Mouse (Mus musculus) heart, postnatal 0 days (tissue): ENCODE measurements around the gene Sept1.

Experiments
- CTCF ChIP-seq: IDR thresholded peaks from 2 replicates; pipeline ENCODE4 v1.5.1; 2016; ENCODE audit warnings: antibody characterized with exemption, control low read depth, low read depth
- EP300 ChIP-seq: IDR thresholded peaks from 2 replicates; pipeline ENCODE4 v1.6.1; 2016; ENCODE audit warnings: antibody characterized with exemption, low read depth

GRCm38 (mm10) chr7:127165607-127166493 lies 67.1 kb downstream of the Sept1 start:
- no peak for TF ChIP-seq CTCF
- TF ChIP-seq EP300, result no peak
